Mouse (Mus musculus) gastrocnemius, adult 18-20 months (tissue): ENCODE results near the gene Znfx1. TPM values are rescaled to one million over a fixed set of nuclear protein-coding genes. Genes with fewer than 3 reads are reported as not detected.

Experiments used
- DNase-seq: peaks from one replicate; pipeline ENCODE4 v3.0.0; 2021; ENCODE audit warnings: low spot score
- total RNA-seq, 2 experiments: library from RNA; stranded (reverse); gene quantifications; 2 replicates each; pipeline ENCODE4 v1.2.3; 2021

The Znfx1 gene
- total RNA-seq, 2 experiments from 2014 or later = 25.7 to 26.8 TPM

- DNase-seq = no peak
These were observed 11.8 kb upstream of the Znfx1 start for GRCm38 (mm10) chr2:167074587-167074986.

GRCm38 (mm10) chr2:167071641-167072601, 9.1 kb upstream of the Znfx1 start:
- peak; percentile 96 for DNase-seq

GRCm38 (mm10) chr2:167071266-167071640, 8.4 kb upstream of the Znfx1 start:
- no peak for DNase-seq

GRCm38 (mm10) chr2:167070341-167070740, 7.5 kb upstream of the Znfx1 start:
- no peak for DNase-seq

- no peak for DNase-seq
These were observed 4.8 kb upstream of the Znfx1 start for GRCm38 (mm10) chr2:167067575-167067974.

GRCm38 (mm10) chr2:167066528-167067516, 4.0 kb upstream of the Znfx1 start:
- no peak for DNase-seq

- no peak for DNase-seq
These were observed 3.2 kb upstream of the Znfx1 start for GRCm38 (mm10) chr2:167066031-167066430.

- no peak for DNase-seq
These were observed 1.9 kb upstream of the Znfx1 start for GRCm38 (mm10) chr2:167064601-167065295.

GRCm38 (mm10) chr2:167063906-167064496, 1.2 kb upstream of the Znfx1 start:
- DNase-seq = no peak

- DNase-seq = peak; percentile 94
These were observed 311 bp downstream of the Znfx1 start for GRCm38 (mm10) chr2:167062497-167062911.

- DNase-seq = no peak
These were observed 1.3 kb downstream of the Znfx1 start for GRCm38 (mm10) chr2:167061381-167062034.

GRCm38 (mm10) chr2:167060761-167061160, 2.1 kb downstream of the Znfx1 start:
- DNase-seq = no peak

GRCm38 (mm10) chr2:167060360-167060759, 2.5 kb downstream of the Znfx1 start:
- DNase-seq = no peak

- DNase-seq = no peak
These were observed 2.9 kb downstream of the Znfx1 start for GRCm38 (mm10) chr2:167059960-167060359.

GRCm38 (mm10) chr2:167059536-167059935, 3.3 kb downstream of the Znfx1 start:
- DNase-seq = no peak

GRCm38 (mm10) chr2:167058814-167059387, 3.9 kb downstream of the Znfx1 start:
- no peak for DNase-seq

- DNase-seq = no peak
These were observed 4.6 kb downstream of the Znfx1 start for GRCm38 (mm10) chr2:167058201-167058600.

- DNase-seq = no peak
These were observed 5.9 kb downstream of the Znfx1 start for GRCm38 (mm10) chr2:167056942-167057323.

- DNase-seq = no peak
These were observed 6.4 kb downstream of the Znfx1 start for GRCm38 (mm10) chr2:167056210-167056941.
